Mouse (Mus musculus) megakaryocyte, adult 5-6 weeks (primary cell): ENCODE data around the gene Gm20695. TPM values are rescaled to one million over a fixed set of nuclear protein-coding genes. Genes with fewer than 3 reads are reported as not detected.

Experiments
- total RNA-seq, 2 experiments: library from RNA; stranded (forward) in 1 of 2; stranded (reverse) in 1 of 2; fragments of 153-499, 151-499 nt in 1 of 2; fragments of 221-1000, 200-1000 nt in 1 of 2; gene quantifications; 2 replicates each; pipeline versions ENCODE4 v1.2.3 to v1.2.4; 2015 to 2017

Gene Gm20695
- total RNA-seq, 2 experiments from 2014 or later, result 1.3 TPM; not detected in 1

Other genes starting within 250 kb of the Gm20695 start
- gene Mefv, start 166.6 kb upstream of the Gm20695 start, total RNA-seq (2015), result 27.5 and 28.6 TPM in 2 replicates
- gene Mefv, start 166.6 kb upstream of the Gm20695 start, total RNA-seq (2017), result 79.8 and 84.7 TPM in 2 replicates
- 29.0 and 29.7 TPM in 2 replicates for gene Zfp263, start 140.6 kb upstream of the Gm20695 start, total RNA-seq (2015)
- gene Zfp263, start 140.6 kb upstream of the Gm20695 start, total RNA-seq (2017), result 35.1 and 40.4 TPM in 2 replicates
- gene Olfr15, start 53.8 kb upstream of the Gm20695 start, total RNA-seq (2015), result not detected in 2 replicates
- not detected in 2 replicates for gene Olfr15, start 53.8 kb upstream of the Gm20695 start, total RNA-seq (2017)
- 0.21 and 0.74 TPM in 2 replicates for gene Zfp174, start 37.4 kb upstream of the Gm20695 start, total RNA-seq (2015)
- gene Zfp174, start 37.4 kb upstream of the Gm20695 start, total RNA-seq (2017), result 0.20 and 0.22 TPM in 2 replicates
- gene Naa60, start 12.3 kb upstream of the Gm20695 start, total RNA-seq (2015), result 157 and 163 TPM in 2 replicates
- 61.0 and 64.2 TPM in 2 replicates for gene Naa60, start 12.3 kb upstream of the Gm20695 start, total RNA-seq (2017)
- gene Zfp597, start 87 bp upstream of the Gm20695 start, total RNA-seq (2015), result 9.9 and 11.0 TPM in 2 replicates
- 20.8 and 22.5 TPM in 2 replicates for gene Zfp597, start 87 bp upstream of the Gm20695 start, total RNA-seq (2017)
- 1.2 and 5.9 TPM in 2 replicates for gene 1700037C18Rik, start 24.0 kb downstream of the Gm20695 start, total RNA-seq (2015)
- gene 1700037C18Rik, start 24.0 kb downstream of the Gm20695 start, total RNA-seq (2017), result 0.85 and 3.2 TPM in 2 replicates
- gene Cluap1, start 24.2 kb downstream of the Gm20695 start, total RNA-seq (2015), result 12.4 and 17.8 TPM in 2 replicates
- gene Cluap1, start 24.2 kb downstream of the Gm20695 start, total RNA-seq (2017), result 15.9 and 18.2 TPM in 2 replicates
- gene Nlrc3, start 92.0 kb downstream of the Gm20695 start, total RNA-seq (2015), result 0.98 and 1.0 TPM in 2 replicates
- gene Nlrc3, start 92.0 kb downstream of the Gm20695 start, total RNA-seq (2017), result 0.51 and 1.1 TPM in 2 replicates
- 18.7 and 23.5 TPM in 2 replicates for gene Slx4, start 119.1 kb downstream of the Gm20695 start, total RNA-seq (2015)
- 19.2 and 34.6 TPM in 2 replicates for gene Slx4, start 119.1 kb downstream of the Gm20695 start, total RNA-seq (2017)
- not detected in 2 replicates for gene Dnase1, start 152.3 kb downstream of the Gm20695 start, total RNA-seq (2015)
- gene Dnase1, start 152.3 kb downstream of the Gm20695 start, total RNA-seq (2017), result 0.18 TPM in 1 of 2 replicates, not detected in the other
- 25.5 and 30.1 TPM in 2 replicates for gene Trap1, start 193.2 kb downstream of the Gm20695 start, total RNA-seq (2015)
- gene Trap1, start 193.2 kb downstream of the Gm20695 start, total RNA-seq (2017), result 50.7 and 53.7 TPM in 2 replicates